Mouse (Mus musculus) small intestine, adult 2 months (tissue): ENCODE data around the gene Olfr56. TPM values are rescaled to one million over a fixed set of nuclear protein-coding genes. Genes with fewer than 3 reads are reported as not detected.

Experiments
- H3K27ac ChIP-seq: fragments of 200-500 bp; 2 replicates; pipeline ENCODE4 v1.5.1; 2012; ENCODE audit warnings: low read depth, low read length, control low read depth, inconsistent platforms; ENCODE audit not compliant: insufficient read depth
- H3K27me3 ChIP-seq: fragments of 200-500 bp; 2 replicates; pipeline ENCODE4 v1.6.1; 2012; ENCODE audit warnings: mild to moderate bottlenecking, moderate library complexity, low read length, inconsistent platforms; ENCODE audit not compliant: control insufficient read depth, insufficient read depth
- H3K36me3 ChIP-seq: fragments of 200-500 bp; 2 replicates; pipeline ENCODE4 v1.6.1; 2012; ENCODE audit warnings: mild to moderate bottlenecking, low read length, control low read depth, inconsistent platforms; ENCODE audit not compliant: control insufficient read depth, insufficient read depth
- H3K4me1 ChIP-seq: fragments of 200-500 bp; 2 replicates; pipeline ENCODE4 v1.6.1; 2012; ENCODE audit warnings: low read length, inconsistent platforms, mixed read lengths; ENCODE audit not compliant: control insufficient read depth, insufficient read depth, insufficient read length
- H3K4me3 ChIP-seq: fragments of 200-500 bp; 2 replicates; pipeline ENCODE4 v1.5.1; 2012; ENCODE audit warnings: low read depth, mild to moderate bottlenecking, control low read depth, inconsistent platforms, low read length, moderate library complexity
- CTCF ChIP-seq: fragments of 200-500 bp; IDR thresholded peaks from 2 replicates; pipeline ENCODE4 v1.5.1; 2012; ENCODE audit warnings: low read depth, mild to moderate bottlenecking, control low read depth, inconsistent platforms, low read length, moderate library complexity, mixed read lengths; ENCODE audit not compliant: insufficient replicate concordance, insufficient read length; ENCODE audit errors: extremely low read depth
- POLR2A ChIP-seq: fragments of 200-500 bp; IDR thresholded peaks from 2 replicates; pipeline ENCODE4 v1.6.1; 2012; ENCODE audit warnings: low read depth, mild to moderate bottlenecking, control low read depth, inconsistent platforms, low read length, moderate library complexity
- WGBS: fragments of 180-500 bp; shearing (Covaris S2); methylation state at CpG from one replicate; pipeline ENCODE4 v1.1.7; 2018; 5-methylcytosine and 5-hydroxymethylcytosine counted together
- polyA plus RNA-seq: library from polyadenylated mRNA; depleted of rRNA; stranded (reverse); fragments of >200 nt; gene quantifications from 2 replicates; pipeline ENCODE4 v1.2.3, GENCODE M21; 2012

Olfr56 gene
- polyA plus RNA-seq, 1 experiment, result 0.47 TPM

- 0 out of 2 replicates have a peak overlapping the region, but pooled peaks have one; percentile 2 for H3K27ac ChIP-seq
- peaks cover 33% of the 10 kb centered on the region for H3K36me3 ChIP-seq
- TF ChIP-seq POLR2A (no peak), CTCF (no peak)
- H3K27me3 ChIP-seq, result no peaks in the 10 kb centered on the region
- peaks cover 17% of the 10 kb centered on the region for H3K4me1 ChIP-seq
- H3K4me3 ChIP-seq, result no peak overlapping the region
- 88% methylated on average over 2 of the region's 2 CpGs for WGBS
Observed at GRCm38 (mm10) chr11:49092786-49093185, 114.1 kb downstream of the Olfr56 start.

GRCm38 (mm10) chr11:49093861-49094660 lies 115.4 kb downstream of the Olfr56 start:
- H3K27me3 ChIP-seq, result no peaks in the 10 kb centered on the region
- 79% methylated on average over 6 of the region's 6 CpGs for WGBS
- TF ChIP-seq POLR2A, result no peak
- no peak for TF ChIP-seq CTCF
- peaks cover 10% of the 10 kb centered on the region for H3K4me1 ChIP-seq
- H3K27ac ChIP-seq, result peak overlapping the region; percentile 46
- H3K4me3 ChIP-seq, result no peak overlapping the region
- H3K36me3 ChIP-seq, result peaks cover 36% of the 10 kb centered on the region

- H3K27me3 ChIP-seq, result no peaks in the 10 kb centered on the region
- no peak overlapping the region for H3K4me3 ChIP-seq
- 92% methylated on average over 4 of the region's 4 CpGs for WGBS
- TF ChIP-seq POLR2A (no peak), CTCF (no peak)
- H3K27ac ChIP-seq, result no peak overlapping the region
- peaks cover 36% of the 10 kb centered on the region for H3K36me3 ChIP-seq
- H3K4me1 ChIP-seq, result peaks cover 8% of the 10 kb centered on the region
Observed at GRCm38 (mm10) chr11:49095367-49095766, 116.7 kb downstream of the Olfr56 start.

DNA sequence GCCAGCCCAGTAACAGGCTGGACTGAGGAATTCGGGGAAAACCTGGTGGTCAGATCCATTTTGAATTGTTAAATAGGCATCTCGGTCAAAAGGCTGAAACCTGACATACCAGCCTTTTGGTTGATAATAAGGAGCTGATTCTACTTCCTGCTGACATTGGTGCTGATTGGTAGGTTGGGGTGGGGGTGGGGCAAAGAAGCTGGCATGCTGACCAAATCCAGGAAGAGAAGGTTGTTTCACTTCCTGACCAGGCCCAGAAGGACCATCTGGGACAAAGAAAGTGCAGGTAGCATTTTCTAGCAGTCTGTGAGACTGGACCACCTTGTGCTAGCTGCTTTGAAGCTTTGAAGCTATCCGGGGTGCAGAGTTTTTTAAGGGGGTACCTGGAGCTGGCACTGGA lies 121.7 kb downstream of the Olfr56 start:
- 82% methylated on average over 3 of the region's 3 CpGs for WGBS
- peaks cover 23% of the 10 kb centered on the region for H3K36me3 ChIP-seq
- no peak overlapping the region for H3K27ac ChIP-seq
- no peaks in the 10 kb centered on the region for H3K27me3 ChIP-seq
- peaks cover 4% of the 10 kb centered on the region; the same call in 1 of the 2 replicates for H3K4me1 ChIP-seq
- no peak overlapping the region for H3K4me3 ChIP-seq
- TF ChIP-seq CTCF, result no peak
- no peak for TF ChIP-seq POLR2A

GRCm38 (mm10) chr11:49101500-49101899 lies 122.8 kb downstream of the Olfr56 start:
- peaks cover 13% of the 10 kb centered on the region for H3K36me3 ChIP-seq
- H3K27ac ChIP-seq, result peak overlapping the region; percentile 46; the same call in 1 of the 2 replicates
- no peaks in the 10 kb centered on the region for H3K27me3 ChIP-seq
- 52% methylated on average over 5 of the region's 5 CpGs for WGBS
- no peak overlapping the region for H3K4me3 ChIP-seq
- peaks cover 4% of the 10 kb centered on the region; the same call in 1 of the 2 replicates for H3K4me1 ChIP-seq
- TF ChIP-seq POLR2A (no peak), CTCF (no peak)

DNA sequence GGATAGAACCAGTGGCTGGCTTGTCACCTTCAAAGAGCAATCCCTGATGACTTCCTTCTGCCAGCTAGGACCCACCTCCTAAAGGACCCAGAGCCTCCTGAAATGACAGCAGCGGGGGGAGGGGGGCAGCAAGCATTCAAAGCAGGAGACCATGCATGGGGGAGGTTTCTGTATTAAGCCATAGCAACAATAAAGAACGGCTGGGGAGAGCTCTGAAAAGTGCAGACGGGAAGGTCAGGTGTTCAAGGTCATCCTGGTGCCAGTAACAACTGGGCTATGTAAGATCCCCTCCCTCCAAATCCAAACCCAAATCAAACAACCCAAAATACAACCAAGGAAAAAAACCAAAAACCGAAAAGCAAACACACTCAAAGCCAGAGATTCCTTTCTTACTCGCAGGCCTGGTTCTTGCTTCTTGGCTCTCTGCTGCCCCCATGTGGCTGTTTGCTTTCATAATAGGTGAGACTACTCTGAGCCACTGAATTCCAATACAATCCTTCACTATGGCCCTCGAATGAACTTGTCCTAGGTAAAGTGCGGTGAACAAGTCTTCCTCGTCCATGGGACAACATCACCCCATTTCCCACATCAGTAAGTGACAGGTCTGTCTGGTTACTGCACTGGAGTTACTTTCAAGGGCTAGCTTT lies 124.5 kb downstream of the Olfr56 start:
- Histone ChIP-seq H3K36me3 (peaks cover under 1% of the 10 kb centered on the region), H3K27me3 (no peaks in the 10 kb centered on the region), H3K27ac (no peak overlapping the region), H3K4me3 (no peak overlapping the region), H3K4me1 (peaks cover 4% of the 10 kb centered on the region; the same call in 1 of the 2 replicates)
- 14% methylated on average over 8 of the region's 8 CpGs for WGBS
- TF ChIP-seq POLR2A, result no peak
- TF ChIP-seq CTCF, result peak; percentile 70; the same call in 1 of the 2 replicates

DNA sequence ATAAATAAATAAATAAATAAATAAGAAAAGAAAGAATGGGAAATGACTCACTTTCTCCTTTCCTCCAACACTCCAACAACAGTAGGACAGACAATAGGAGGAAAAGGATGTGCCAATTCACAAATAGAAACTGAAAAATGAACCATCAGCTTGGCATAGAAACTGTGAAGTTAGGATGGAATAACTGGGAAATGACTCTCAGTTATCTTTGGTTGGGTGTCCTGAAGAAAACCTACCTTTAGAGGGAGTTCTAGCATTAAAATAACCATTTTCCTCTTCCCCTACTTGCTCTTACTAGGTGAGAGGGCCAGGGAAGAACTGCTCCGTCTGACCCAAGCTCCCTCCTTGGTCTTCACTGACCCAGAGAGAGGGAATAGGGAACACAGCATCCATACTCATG lies 127.1 kb downstream of the Olfr56 start:
- WGBS, result 89% methylated on average over 1 of the region's 1 CpGs
- Histone ChIP-seq H3K27ac (no peak overlapping the region), H3K4me1 (0 out of 2 replicates have a peak, but pooled peaks cover 4% of the 10 kb centered on the region), H3K36me3 (no peaks in the 10 kb centered on the region; the same call in 1 of the 2 replicates), H3K4me3 (no peak overlapping the region), H3K27me3 (no peaks in the 10 kb centered on the region)
- TF ChIP-seq POLR2A (no peak), CTCF (no peak)
